Mouse (Mus musculus): ENCODE results near the gene Prune2. TPM values are rescaled to one million over a fixed set of nuclear protein-coding genes. Genes with fewer than 3 reads are reported as not detected.

Gene Prune2
- total and polyA plus RNA-seq, 2 experiments from 2014 or later: 12.4 to 17.4 TPM

DNA sequence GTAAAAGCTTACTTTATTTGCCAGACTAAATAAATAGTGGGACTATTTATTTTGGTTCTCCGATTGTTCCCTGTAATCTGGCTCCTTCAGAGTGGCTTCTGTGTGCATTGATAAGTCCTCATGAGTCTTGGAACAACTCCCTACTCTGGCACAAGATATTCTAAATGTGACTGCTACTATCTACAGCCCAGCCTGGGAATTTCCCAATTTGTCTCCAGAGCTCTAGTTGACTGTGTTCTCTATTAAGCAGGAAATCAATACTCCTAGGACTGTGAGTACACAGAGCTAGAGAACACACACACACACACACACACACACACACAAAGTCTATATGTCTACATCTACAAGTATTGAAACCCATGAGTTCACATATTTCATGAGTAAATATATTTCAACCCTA lies 274.1 kb downstream of the Prune2 start:
- Histone ChIP-seq H3K9ac (replicated peaks; ENCODE audit: low read length) (no peak overlapping the region), H3K9me3 (ENCODE audit: low read length) (no peaks in the 10 kb centered on the region), H3K27ac (no peak overlapping the region), H3K36me3 (ENCODE audit: insufficient read depth, low read length) (no peaks in the 10 kb centered on the region), H3K27me3 (ENCODE audit: insufficient read depth, low read length) (no peaks in the 10 kb centered on the region), H3K4me3 (ENCODE audit: low read length) (no peak overlapping the region), H3K4me1 (ENCODE audit: insufficient read depth, low read length) (no peaks in the 10 kb centered on the region), H3K4me2 (ENCODE audit: low read depth, low read length) (no peak overlapping the region)
- ATAC-seq (no peak), DNase-seq (ENCODE audit: low spot score) (no peak)
- no peak for TF ChIP-seq CTCF (IDR thresholded peaks at IDR 0.05; ENCODE audit: low read depth)
- 69% methylated on average over 1 of the region's 1 CpGs for WGBS

DNA sequence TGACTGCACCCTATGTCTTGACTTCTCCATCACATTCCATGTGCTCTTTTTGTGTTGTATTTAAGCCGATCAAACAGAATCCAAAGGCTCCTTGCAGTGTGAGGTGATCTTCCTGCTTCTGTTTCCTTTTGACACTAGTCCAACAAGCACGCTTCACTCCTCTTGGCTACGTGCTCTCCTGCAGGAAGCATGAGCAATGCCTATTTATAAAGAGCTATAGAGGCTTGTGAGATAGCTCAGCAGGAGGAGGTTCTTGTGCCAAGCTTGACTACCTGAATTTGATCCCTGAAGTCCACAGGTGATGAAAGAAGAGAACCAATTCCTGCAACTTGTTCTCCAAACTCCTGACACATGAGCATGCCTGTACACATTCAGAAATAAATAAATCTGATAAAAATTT lies 282.6 kb downstream of the Prune2 start:
- no peaks in the 10 kb centered on the region for H3K27me3 ChIP-seq (ENCODE audit: insufficient read depth, low read length)
- H3K4me2 ChIP-seq (ENCODE audit: low read depth, low read length): no peak overlapping the region
- TF ChIP-seq CTCF (IDR thresholded peaks at IDR 0.05; ENCODE audit: low read depth): no peak
- no peak overlapping the region for H3K4me3 ChIP-seq (ENCODE audit: low read length)
- H3K9ac ChIP-seq (replicated peaks; ENCODE audit: low read length): no peak overlapping the region
- ATAC-seq (no peak), DNase-seq (ENCODE audit: low spot score) (no peak)
- H3K9me3 ChIP-seq (ENCODE audit: low read length): no peaks in the 10 kb centered on the region
- H3K4me1 ChIP-seq (ENCODE audit: insufficient read depth, low read length): no peaks in the 10 kb centered on the region
- no peak overlapping the region for H3K27ac ChIP-seq
- H3K36me3 ChIP-seq (ENCODE audit: insufficient read depth, low read length): no peaks in the 10 kb centered on the region
- 71% methylated on average over 3 of the region's 3 CpGs for WGBS

GRCm38 (mm10) chr19:17240170-17241077 lies 284.5 kb downstream of the Prune2 start:
- no peak overlapping the region for H3K9ac ChIP-seq (replicated peaks; ENCODE audit: low read length)

DNA sequence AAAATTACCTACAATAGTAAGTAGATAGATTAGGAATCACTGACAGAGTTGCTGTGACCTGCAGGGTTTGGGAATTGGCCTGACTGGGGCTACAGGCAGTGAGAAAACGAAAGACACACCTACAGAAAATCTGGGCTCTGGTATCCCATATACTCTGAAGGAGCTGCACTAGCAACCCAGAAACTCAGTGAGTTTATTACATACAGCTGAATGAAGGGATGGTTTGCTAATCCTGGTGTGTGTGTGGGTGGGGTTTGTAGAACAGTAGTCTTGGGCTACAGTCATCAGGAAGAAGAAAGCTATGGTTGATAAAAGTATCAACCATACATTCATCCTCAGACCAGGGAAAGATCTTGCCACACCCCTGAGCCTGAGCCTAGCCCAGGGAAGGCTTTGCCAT lies 285.3 kb downstream of the Prune2 start:
- DNase-seq (ENCODE audit: low spot score) (no peak), ATAC-seq (no peak)
- no peak for TF ChIP-seq CTCF (IDR thresholded peaks at IDR 0.05; ENCODE audit: low read depth)
- Histone ChIP-seq H3K27ac (no peak overlapping the region), H3K9me3 (ENCODE audit: low read length) (no peaks in the 10 kb centered on the region), H3K4me2 (ENCODE audit: low read depth, low read length) (no peak overlapping the region), H3K4me3 (ENCODE audit: low read length) (no peak overlapping the region), H3K4me1 (ENCODE audit: insufficient read depth, low read length) (no peaks in the 10 kb centered on the region), H3K27me3 (ENCODE audit: insufficient read depth, low read length) (no peaks in the 10 kb centered on the region), H3K9ac (replicated peaks; ENCODE audit: low read length) (no peak overlapping the region), H3K36me3 (ENCODE audit: insufficient read depth, low read length) (no peaks in the 10 kb centered on the region)
- 90% methylated on average over 1 of the region's 1 CpGs for WGBS

More at GRCm38 (mm10) chr19:17240170-17241077, 284.5 kb downstream of the Prune2 start:
- no peaks in the 10 kb centered on the region for H3K9me3 ChIP-seq (ENCODE audit: low read length)
- H3K36me3 ChIP-seq (ENCODE audit: insufficient read depth, low read length): no peaks in the 10 kb centered on the region
- DNase-seq (ENCODE audit: low spot score) (no peak), ATAC-seq (no peak)
- no peak overlapping the region for H3K27ac ChIP-seq
- no peak overlapping the region for H3K4me3 ChIP-seq (ENCODE audit: low read length)
- TF ChIP-seq CTCF (IDR thresholded peaks at IDR 0.05; ENCODE audit: low read depth): no peak
- 84% methylated on average over 7 of the region's 7 CpGs for WGBS
- H3K27me3 ChIP-seq (ENCODE audit: insufficient read depth, low read length): no peaks in the 10 kb centered on the region
- H3K4me2 ChIP-seq (ENCODE audit: low read depth, low read length): no peak overlapping the region
- H3K4me1 ChIP-seq (ENCODE audit: insufficient read depth, low read length): no peaks in the 10 kb centered on the region

DNA sequence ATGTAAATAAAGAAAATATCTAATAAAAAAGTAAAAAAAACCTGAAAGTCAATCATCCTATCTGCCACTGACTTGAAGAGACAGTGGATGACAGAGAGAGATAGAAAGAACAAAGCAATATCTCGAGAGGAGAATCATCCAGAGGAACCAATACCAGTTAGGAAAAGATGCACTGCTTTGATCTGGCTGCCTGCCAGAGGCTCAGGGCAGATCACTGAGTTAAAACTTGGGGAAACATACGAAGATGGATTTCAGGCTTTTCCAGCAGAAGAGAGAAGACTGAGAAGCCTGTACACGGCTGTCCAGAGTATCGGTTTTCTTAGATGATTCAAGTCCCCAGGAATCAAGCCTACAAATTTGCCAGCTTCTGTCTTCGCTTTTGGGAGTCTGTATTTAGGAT lies 287.0 kb downstream of the Prune2 start:
- H3K9ac ChIP-seq (replicated peaks; ENCODE audit: low read length): no peak overlapping the region
- no peak overlapping the region for H3K27ac ChIP-seq
- H3K4me1 ChIP-seq (ENCODE audit: insufficient read depth, low read length): no peaks in the 10 kb centered on the region
- H3K9me3 ChIP-seq (ENCODE audit: low read length): no peaks in the 10 kb centered on the region
- ATAC-seq: no peak
- no peak for TF ChIP-seq CTCF (IDR thresholded peaks at IDR 0.05; ENCODE audit: low read depth)
- H3K27me3 ChIP-seq (ENCODE audit: insufficient read depth, low read length): no peaks in the 10 kb centered on the region
- no peak overlapping the region for H3K4me3 ChIP-seq (ENCODE audit: low read length)
- WGBS: 67% methylated on average over 5 of the region's 5 CpGs
- DNase-seq (ENCODE audit: low spot score): no peak
- H3K36me3 ChIP-seq (ENCODE audit: insufficient read depth, low read length): no peaks in the 10 kb centered on the region
- no peak overlapping the region for H3K4me2 ChIP-seq (ENCODE audit: low read depth, low read length)

GRCm38 (mm10) chr19:17244544-17244943 lies 288.6 kb downstream of the Prune2 start:
- Histone ChIP-seq H3K4me2 (ENCODE audit: low read depth, low read length) (no peak overlapping the region), H3K27ac (no peak overlapping the region), H3K4me3 (ENCODE audit: low read length) (no peak overlapping the region), H3K4me1 (ENCODE audit: insufficient read depth, low read length) (no peaks in the 10 kb centered on the region), H3K9me3 (ENCODE audit: low read length) (no peaks in the 10 kb centered on the region), H3K27me3 (ENCODE audit: insufficient read depth, low read length) (no peaks in the 10 kb centered on the region), H3K9ac (replicated peaks; ENCODE audit: low read length) (no peak overlapping the region), H3K36me3 (ENCODE audit: insufficient read depth, low read length) (no peaks in the 10 kb centered on the region)
- DNase-seq (ENCODE audit: low spot score) (no peak), ATAC-seq (no peak)
- TF ChIP-seq CTCF (IDR thresholded peaks at IDR 0.05; ENCODE audit: low read depth): no peak
- 72% methylated on average over 7 of the region's 7 CpGs for WGBS

- 88% methylated on average over 8 of the region's 8 CpGs for WGBS
- H3K27ac ChIP-seq: no peak overlapping the region
- no peaks in the 10 kb centered on the region for H3K27me3 ChIP-seq (ENCODE audit: insufficient read depth, low read length)
- no peaks in the 10 kb centered on the region for H3K4me1 ChIP-seq (ENCODE audit: insufficient read depth, low read length)
- DNase-seq (ENCODE audit: low spot score) (no peak), ATAC-seq (no peak)
- H3K9me3 ChIP-seq (ENCODE audit: low read length): no peaks in the 10 kb centered on the region
- H3K36me3 ChIP-seq (ENCODE audit: insufficient read depth, low read length): no peaks in the 10 kb centered on the region
- H3K9ac ChIP-seq (replicated peaks; ENCODE audit: low read length): no peak overlapping the region
- H3K4me2 ChIP-seq (ENCODE audit: low read depth, low read length): no peak overlapping the region
- TF ChIP-seq CTCF (IDR thresholded peaks at IDR 0.05; ENCODE audit: low read depth): no peak
- no peak overlapping the region for H3K4me3 ChIP-seq (ENCODE audit: low read length)
Measured at GRCm38 (mm10) chr19:17247352-17247925, 291.5 kb downstream of the Prune2 start.
